Mouse (Mus musculus) induced T-regulatory cell, adult 2 months (primary cell): ENCODE results near the gene Plvap.

Source experiments
- DNase-seq: peaks from one replicate; pipeline ENCODE4 v3.0.0-alpha.2; 2012; ENCODE audit warnings: low read depth

Plvap gene

DNA sequence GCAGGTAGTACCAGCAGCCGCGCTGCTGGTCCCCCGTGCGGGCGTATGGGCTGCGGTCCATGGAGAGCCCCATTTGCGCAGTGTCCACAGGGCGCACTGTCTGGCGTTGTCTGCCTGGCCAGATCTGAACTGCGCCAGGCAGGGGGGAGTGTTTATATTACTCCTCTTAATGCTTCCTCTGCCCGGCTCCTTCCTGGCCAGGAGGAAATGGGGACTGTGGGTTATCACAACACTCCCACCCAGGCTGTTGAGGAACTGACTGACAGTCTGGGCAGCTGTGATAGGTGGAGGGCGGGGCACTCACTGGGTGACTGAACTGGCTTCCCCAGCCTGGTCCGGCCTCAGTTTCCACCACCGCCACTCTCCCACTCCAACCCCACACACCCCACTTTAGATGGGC is at the start of gene Plvap:
Gene Plvap, minus strand, starts transcription at position 109 of the 400 bp plus-strand sequence.
- DNase-seq, result no peak

DNA sequence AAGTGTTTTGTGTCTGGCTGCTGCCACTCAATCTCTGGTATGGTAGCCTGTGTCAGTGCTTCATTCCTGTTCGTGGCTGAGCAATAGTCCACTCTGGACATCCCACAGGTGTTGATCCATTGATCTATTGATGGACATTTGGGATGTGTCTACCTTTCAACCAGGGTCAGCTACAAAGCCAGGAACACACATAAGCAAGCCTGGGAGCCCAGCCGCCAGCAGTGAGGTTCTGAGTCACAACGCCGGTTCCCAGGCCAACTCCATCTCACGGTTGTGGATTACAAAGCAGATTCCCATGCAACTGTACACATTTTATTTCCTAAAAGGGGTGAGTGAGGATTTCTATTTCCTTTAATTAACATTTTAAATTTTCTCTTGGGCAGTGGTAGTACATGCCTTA is 49.2 kb upstream of the Plvap start:
- DNase-seq, result no peak

DNA sequence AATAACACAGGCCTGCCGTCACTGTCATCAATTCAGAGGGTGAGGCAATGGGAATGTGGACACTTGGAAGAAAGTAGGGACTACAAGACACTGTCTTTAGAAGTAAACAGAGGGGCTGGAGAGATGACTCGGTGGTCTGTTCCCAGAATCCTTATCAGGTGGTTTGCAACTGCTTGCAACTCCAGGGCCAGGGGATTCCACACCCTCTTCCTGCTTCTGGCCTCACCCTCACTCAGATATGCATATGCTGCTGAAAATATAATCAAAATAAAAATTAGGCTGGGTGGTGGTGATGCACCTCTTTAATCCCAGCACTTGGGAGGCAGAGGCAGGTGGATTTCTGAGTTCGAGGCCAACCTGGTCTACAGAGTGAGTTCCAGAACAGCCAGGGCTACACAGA is 48.5 kb upstream of the Plvap start:
- no peak for DNase-seq

DNA sequence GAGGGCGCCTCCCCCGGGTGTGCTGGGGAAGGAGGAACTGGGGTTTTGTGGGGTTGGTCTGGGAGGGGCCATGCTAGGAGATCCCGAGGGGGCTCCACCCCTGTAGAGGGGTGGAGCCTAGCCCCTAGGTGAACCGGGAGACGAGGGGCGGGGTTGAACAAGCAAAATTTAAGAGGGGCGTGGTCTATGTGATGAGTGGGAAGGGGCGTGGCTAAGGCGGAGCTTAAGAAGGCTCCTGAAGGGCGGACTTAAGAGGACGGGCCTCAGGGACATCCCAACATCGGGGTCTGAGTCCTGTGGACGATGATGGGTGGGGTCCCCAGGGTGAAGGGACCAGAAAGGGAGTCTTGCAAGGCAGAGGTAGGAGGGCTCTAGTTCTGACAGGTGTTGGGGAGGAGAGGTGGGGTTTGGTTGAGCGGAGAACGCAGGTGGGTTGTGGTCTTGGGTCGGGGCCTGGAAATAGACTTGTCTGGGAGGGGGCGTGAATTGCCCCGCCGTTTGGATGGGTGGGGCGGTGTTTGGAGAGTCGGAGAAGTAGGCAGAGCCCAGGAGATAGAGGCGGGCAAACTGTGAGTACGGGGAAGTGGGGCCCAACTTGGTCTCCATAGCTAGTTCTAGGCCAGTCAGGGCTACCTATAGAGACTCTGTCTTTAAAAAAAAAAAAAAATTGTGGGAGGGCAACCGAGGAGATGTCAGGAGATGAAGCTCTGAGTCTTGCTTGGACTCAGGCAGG is 47.6 kb upstream of the Plvap start:
- DNase-seq, result peak; percentile 96

DNA sequence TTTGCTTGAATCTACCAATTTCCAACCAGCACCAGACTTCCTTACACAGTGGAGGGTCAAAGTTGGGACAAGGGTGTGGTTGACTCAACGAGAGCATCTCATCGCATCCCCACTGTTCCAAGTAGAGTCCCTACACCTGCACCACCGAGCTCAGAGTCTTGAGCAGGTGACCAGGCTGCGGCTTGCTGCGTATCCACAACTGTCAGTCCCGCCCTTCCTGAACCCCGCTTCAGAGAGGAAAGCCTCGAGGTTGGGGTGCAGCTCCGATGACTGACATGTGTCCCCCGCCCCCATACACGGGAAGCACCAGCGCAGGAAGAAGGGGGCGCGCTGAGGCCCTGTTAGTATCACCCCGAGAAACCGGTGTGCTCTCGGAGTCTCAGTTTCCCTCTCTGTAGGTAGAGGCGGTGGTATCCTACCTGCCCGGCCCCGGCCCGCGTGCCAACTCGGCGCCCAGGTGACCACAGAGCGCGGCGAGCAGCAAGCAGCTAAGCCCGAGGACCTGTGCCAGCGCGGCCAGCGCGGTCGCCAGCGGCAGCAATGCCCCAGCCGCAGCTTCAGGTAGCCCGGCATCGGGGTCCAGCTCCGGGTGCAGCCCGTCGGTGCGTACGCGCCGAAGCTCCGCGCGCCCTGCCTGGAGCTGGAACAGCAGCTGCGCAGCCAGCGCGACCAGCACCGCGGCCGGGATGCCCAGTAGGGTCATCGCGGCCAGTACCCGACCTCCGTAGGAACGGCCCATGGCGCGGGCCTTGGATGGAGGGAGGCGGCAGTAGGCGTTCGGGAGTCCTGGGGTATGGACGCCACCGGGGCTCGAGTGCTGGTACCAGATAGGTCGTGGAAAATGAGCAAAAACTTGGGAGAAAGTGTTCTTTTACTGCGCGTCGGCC is 46.8 kb upstream of the Plvap start, which contains the start of gene Tmem221:
Gene Tmem221, minus strand, starts transcription at position 801 of the 887 bp plus-strand sequence.
- peak; percentile 80 for DNase-seq

DNA sequence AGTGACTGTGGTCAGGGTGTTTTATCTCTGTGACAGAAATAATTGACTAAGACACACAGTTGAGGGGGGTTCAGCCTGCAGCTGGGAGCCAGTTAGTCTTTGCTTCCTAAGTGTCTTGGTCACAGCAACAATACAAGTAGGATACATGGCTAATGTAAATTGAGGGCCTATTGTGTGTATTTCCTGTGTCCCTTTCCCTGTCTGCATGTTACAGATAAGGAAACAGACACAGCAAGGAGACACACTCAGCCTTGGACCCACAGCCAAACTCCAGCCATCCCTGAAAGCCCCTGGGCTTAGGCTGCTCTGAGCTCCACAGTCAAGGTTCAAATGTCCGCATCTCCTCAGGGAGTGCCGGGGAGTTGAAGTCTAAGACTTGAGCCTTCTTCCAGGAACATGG is 43.1 kb upstream of the Plvap start:
- no peak for DNase-seq

DNA sequence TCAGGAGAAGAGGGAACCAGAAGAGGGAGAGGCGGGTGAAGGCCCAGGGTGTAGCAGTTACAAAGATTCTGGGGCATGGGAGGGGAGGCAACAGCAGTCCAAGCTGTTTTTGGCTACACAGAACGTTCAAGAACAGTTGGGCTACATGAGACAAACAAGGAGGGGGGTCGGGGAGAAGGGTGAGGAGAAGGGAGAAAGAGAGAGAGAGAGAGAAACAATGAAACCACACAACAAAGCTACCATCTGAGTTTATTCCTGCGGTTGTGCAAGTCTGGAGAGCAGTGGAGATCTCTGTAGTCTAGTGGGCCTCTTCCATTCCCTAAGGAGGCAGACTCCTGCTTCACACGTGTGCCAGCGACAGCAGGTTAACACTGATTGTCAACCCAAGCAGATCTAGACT is 42.4 kb upstream of the Plvap start:
- no peak for DNase-seq

DNA sequence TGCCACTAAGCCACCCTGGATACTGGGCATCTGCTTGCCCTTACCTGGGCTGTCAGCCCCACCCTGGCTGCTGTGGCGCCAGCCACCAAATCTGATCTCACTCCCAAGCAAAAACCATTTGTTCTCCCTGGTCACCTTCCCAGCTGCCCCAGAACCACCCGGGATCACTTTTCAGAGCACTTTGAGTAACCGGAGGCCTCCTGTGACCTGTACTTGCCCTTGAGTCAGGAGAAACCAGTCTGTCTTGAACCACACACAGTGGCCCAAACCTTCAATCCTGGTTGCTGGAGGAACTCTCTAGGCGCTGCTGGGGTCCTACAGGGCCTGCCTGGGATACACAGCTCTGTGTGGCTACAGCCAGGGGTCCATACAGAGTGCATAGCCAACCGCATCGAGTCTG is 41.2 kb upstream of the Plvap start:
- DNase-seq, result no peak

DNA sequence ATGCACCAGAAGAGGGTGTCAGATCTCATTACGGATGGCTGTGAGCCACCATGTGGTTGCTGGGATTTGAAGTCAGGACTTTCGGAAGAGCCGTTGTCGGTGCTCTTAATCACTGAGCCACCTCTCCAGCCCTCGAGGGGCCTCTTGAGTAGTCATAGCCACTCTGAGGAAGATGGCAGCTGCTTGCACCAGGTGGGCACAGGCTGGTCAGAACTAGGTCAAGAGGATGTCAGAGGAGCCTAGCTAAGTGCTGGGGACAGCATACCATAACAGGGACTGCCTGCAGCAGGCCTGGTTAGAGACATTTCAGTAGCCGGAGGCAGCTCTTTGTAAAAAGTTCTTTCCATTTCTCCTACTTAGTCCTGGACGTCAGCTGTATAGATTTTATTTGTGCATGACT is 39.2 kb upstream of the Plvap start:
- no peak for DNase-seq

DNA sequence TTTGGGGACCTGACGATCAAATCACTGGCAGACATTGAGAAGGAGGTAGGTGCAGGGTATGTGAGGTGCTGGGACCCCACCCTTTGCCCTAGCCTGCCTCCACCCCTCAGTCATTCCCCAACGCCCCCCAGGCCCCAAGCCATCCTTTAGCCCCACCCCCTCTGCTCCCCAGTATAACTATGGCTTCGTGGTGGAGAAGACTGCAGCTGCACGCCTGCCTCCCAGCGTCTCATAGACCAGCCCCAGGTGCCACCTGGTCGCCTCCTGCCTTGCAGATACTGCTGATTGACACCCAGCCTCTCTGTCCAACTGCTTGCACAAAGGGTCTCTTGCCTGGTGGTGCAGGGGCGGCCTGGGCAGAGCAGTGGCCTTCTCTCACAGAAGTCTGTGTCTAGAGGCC is 36.0 kb upstream of the Plvap start:
- no peak for DNase-seq

DNA sequence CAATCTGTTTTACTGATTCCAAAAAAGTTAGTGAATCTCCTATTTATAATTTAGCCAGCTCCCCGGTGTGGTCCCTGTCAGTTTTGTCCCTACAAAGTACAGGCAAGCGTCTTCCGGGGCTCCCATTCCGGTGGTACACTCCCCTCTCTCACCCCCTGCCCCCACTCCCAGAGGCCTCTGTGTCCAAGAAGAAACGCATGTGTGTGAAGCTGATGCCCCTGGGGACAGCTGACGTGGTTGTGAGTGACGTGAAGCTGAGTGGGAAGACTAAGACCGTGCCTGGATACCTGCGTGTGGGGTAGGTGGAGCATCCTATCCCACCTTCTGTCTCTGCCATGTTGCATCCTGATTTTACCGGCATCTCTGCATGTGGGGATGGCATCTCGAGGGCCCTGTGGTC is 33.5 kb upstream of the Plvap start:
- no peak for DNase-seq

DNA sequence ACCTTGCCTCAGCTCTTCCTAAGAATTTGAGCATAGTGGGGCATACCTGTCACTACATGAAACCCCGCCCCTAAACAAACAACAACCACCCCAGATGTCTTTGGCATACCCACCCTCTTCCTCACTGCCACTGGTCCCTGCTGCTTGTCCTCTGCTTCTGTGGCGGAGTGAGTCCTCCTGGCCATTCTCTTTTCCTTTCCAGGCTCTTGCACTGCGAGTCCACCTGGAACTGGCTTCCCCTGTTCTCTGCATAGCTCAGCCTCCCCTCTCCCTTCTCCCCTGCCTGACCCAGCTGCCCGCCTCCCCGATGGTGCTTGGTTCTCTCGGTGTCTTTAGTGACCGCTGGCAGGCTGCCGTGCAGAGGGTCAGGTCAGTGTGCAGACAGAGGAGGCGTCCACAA is 32.2 kb upstream of the Plvap start:
- DNase-seq, result no peak

DNA sequence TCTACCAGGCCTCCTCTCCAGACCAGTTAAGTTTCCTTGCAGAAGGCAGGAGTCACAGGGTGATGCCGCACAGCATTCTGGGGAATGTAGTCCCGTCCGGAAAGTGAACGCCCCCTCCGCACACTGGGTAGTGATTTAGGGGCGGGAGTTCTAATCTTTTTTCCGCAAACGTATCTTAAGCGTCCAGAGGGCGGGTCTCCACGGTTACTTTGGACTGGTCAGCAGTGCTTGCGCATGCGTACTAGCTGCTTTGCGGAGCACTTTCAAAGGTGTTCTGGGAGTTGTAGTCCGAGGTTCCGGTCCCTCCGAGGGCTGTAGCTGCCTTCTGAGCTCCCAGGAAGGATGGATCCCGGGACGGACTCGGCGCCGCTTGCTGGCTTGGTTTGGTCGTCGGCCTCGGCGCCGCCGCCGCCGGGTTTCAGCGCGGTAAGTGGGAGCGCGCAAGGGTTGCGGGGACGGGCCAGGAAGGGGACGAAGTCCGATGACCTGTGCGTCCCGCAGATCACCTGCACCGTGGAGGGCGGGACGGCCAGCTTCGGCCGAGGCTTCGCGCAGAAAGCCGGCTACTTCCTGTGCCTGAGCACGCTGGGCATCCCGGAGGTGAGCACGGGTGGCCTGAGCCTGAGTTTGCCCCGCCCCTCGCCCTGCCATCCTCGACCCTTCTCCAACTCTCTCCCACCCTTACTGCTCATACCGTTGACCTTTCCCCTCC is 31.2 kb upstream of the Plvap start, which contains the start of gene Mvb12a:
Gene Mvb12a, plus strand, starts transcription at position 291 of the 712 bp plus-strand sequence.
- peak; percentile 98 for DNase-seq

DNA sequence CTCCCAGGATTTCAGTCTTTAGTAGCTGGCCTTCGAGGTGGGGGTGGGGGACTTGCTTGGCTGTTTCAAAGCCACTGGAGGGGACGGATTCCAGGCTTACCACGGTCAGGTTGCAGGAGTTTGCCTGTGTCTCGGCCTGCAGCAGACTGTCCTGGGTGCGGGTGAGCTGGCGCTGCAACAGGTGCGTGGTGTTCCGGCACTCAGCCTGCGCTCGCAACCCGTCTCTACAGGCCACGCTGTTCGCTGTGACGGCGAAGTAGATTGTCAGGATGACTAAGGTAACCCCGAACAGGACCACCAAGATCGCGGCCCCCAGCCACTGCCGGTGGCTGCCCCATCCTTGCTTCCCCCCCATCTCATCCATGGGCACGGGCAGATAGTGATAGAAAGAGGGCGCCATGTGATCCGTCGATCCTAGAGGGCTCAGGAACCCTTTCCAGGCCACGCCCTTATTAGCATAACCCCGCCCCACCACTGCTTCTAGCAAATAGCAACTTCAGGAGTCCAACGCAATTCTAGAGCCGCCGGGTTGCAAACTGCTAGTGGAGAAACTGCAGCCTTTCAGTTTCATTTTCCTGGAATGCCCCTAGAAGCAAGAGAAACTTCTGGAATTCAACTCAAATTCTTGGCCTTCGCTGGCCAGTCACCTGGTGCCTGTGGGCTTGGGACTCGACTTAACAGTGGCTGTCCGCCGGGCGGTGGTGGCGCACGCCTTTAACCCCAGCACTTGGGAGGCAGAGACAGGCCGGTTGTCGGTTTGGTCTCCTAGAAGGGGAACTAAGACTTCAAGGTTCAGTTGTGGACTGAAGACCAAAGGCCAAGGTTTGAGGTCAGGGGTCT is 25.7 kb upstream of the Plvap start, which contains the start of gene Bst2:
Gene Bst2, minus strand, starts transcription at position 429 of the 840 bp plus-strand sequence.
- DNase-seq, result peak; percentile 99

DNA sequence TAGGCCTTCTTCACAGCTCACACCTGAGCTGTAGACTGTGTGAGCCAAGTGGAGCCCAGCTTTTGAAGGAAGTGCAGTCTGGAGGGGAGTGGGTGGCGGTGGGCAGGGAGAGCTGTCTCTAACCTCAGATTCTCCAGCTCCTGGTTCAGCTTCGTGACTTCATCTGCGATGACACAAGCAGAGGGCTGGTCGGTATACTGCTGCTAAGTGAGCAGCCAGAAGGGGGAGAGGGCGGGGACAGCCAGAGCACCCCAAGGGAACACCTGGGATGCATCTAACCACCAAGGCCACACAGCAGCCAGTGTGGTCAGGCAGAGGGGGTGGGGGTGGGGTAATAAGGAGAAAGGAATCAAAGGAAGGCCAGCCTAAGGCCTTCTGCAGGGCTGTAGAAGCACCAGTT is 24.1 kb upstream of the Plvap start:
- DNase-seq, result peak; percentile 43

DNA sequence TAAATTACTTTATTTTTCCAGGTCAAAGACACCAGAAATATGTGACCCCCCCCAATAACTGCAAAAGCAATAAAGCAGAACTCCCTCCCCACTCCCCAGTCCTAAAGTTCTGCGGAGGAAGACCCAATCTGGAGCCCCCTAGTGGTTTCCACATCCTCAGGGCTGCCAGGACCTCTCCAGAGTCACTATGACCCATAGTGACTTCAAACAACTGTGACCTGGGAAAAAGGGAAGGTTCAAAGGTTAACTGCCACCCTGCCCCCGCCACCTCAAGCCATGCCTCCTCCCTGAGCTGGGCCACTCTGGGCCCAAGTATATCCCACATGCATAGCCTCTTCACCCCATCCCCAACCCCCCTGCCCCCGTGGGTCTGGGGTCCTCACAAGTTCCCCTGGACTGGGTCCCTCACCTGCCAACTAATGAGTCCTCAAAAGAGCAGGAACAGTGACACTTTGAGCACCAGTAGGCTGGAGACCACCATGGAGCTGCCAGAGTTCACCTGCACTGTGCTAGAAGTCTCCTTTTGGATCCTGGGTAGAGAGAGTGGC is 22.8 kb upstream of the Plvap start:
- no peak for DNase-seq

DNA sequence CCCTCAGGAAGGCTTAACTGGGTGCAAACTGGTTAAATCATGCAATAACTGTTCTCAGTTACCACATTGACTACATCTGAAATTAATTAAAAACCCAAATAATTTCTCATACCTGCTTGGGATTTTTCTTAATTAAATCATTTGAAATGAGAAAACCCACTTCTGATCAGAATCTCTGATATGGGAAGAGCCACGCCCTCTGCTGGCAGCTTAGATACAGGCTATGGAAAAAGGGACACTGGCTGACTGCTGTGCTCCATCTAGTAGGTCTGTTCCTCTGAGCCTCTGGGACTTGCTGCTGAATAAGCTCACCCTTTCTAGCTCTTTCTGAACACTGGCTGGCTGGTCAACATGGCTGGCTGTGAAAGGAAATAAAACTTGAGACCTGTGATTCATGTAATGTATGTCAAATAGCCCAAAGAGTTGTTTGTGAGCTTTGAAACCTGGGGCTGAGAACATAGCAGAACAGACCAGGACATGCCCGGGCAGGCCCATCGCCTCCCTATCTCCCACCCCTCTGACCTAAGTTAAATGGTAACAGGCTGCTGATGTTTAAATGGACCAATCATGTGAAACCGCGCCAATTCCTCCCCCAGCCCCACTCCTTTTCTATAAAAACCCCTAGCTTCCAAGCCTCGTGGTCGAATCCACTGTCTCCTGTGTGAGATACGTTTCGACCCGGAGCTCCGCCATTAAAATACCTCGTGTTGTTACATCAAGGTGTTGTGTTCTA is 19.3 kb upstream of the Plvap start:
- peak; percentile 61 for DNase-seq

DNA sequence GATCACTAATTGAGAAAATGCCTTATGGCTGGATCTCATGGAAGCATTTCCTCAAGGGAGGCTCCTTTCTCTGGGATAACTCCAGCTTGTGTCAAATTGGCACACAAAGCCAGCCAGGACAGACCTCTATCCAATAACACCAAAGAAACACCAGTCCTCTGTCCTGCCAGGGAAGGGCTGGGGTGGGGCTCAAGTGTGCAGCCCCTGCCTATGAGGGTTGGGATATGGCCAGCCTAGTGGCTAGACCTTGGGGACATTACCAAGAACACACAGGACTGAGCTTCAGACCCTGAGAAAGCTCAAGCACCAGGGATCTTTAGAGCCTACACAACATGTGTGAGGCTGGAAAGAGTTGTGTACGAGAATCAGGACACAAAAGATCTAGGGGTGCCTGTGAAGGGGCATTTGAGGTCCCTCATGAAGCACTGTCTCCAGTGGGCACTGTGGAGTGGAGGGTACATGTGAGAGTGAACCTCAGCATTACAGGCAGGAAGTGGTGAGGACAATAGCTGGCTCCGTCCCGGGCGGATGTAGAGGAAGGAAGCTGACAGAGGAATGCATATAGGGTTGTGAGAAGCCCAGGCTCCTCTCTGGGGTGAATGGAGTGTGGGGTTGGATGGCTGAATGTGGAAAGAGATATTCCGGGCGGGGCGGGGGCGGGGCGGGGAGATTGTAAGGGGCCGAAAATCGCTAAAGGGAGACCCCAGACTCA is 17.0 kb upstream of the Plvap start:
- DNase-seq, result peak; percentile 67

DNA sequence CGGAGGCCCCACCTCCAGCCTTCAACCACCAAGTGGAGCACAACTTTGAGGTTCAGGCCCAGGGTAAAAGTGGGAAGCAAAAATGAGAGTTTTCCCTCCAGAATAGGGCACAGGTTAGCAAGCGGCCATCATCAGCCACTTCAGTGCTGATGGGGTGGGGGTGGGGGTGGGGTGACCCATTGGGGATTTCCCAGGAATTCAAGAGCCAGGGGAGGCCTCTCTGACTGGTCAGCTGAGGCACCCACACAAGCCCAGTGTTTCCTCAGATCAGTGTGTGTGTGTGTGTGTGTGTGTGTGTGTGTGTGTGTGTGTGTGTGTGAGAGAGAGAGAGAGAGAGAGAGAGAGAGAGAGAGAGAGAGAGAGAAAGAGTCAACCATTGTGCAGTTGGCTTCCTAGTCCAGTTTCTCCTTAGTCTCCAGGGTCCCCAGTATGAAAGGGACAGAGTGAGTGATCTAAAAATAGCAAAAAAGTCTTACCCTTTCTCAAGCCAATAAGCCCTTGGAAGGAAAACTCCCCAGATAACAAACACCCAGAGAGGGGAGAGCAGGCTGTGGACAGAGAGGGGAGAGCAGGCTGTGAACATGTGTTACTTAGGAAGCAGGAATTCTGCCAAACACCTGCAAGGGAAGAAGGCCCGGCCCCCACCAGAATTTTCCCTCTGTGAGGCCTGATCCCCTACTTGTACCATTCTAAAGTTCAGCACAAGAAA is 15.8 kb upstream of the Plvap start:
- DNase-seq, result no peak
